Mouse (Mus musculus) cerebellum, postnatal 4 days (tissue): Measurements from ENCODE around the gene Ppp2r3c.
"Not testable (repeated sequence)": the region's sequence is repeated elsewhere in the genome, so short reads cannot be mapped to it uniquely, and the experiment has no call there.

Source experiments
- DNase-seq, 2 experiments: peaks; one replicate each; pipeline ENCODE4 v3.0.0; 2022; ENCODE audit warnings: low spot score in 2 of 2, mixed read lengths in 1 of 2

Gene Ppp2r3c

GRCm38 (mm10) chr12:55272243-55272642 lies 30.6 kb downstream of the Ppp2r3c start:
- no peak for DNase-seq

GRCm38 (mm10) chr12:55263385-55263784 lies 39.4 kb downstream of the Ppp2r3c start:
- not testable (repeated sequence) for DNase-seq

DNA sequence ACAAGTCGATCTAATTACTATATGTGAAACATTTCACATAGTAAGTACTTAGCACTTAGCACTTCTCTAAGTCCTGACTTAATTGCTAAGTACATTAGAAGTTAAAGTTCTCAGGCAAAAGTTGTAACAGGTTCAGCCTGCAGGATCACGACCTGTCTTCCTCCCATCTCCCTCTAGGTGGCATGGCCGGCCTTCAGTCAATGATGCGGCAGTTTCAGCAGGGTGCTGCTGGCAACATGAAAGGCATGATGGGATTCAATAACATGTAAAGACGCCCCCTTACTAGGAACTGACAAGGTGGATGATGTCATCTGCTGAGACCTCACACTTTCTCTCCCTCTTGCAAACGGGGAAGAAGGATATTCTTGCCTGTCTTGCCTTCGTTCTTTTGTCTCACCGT lies 40.8 kb downstream of the Ppp2r3c start:
- not testable (repeated sequence) for DNase-seq

DNA sequence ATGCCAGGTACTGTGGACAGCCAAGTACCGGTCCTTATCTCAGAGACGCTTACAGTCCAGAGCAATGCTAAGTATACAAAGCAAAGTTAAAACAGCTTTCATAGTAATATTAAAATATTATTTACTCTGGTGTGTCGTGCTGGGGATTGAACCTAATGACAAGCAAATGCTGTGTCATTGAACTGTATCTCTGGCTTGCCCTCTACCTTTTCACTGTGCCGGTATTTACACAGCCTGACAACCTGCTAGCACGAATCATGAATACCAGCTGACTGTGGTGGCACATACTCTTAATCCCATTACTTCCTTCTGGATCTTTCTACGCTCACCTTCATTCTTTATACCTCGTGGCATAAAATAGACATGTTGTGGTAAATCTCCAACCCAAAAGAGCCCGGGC lies 60.6 kb downstream of the Ppp2r3c start:
- DNase-seq: not testable (repeated sequence)

DNA sequence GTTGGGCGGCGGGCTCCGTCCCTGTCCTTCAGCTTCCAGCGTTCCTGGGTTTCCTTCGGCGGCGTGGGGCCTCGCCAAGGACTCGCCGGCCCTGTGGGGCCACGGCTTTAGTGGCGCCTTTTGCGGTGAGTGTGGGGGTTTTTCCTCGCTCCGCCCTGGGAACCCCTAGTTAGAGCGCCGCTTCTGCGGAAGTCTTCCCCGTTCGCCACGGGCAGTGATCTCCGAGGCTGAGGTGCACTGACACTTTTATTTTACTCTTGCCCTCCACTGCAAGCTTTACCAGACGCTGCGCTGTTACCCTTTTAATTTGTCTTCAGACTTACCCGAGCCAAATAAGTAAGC lies 72.3 kb downstream of the Ppp2r3c start:
- DNase-seq: not testable (repeated sequence)

DNA sequence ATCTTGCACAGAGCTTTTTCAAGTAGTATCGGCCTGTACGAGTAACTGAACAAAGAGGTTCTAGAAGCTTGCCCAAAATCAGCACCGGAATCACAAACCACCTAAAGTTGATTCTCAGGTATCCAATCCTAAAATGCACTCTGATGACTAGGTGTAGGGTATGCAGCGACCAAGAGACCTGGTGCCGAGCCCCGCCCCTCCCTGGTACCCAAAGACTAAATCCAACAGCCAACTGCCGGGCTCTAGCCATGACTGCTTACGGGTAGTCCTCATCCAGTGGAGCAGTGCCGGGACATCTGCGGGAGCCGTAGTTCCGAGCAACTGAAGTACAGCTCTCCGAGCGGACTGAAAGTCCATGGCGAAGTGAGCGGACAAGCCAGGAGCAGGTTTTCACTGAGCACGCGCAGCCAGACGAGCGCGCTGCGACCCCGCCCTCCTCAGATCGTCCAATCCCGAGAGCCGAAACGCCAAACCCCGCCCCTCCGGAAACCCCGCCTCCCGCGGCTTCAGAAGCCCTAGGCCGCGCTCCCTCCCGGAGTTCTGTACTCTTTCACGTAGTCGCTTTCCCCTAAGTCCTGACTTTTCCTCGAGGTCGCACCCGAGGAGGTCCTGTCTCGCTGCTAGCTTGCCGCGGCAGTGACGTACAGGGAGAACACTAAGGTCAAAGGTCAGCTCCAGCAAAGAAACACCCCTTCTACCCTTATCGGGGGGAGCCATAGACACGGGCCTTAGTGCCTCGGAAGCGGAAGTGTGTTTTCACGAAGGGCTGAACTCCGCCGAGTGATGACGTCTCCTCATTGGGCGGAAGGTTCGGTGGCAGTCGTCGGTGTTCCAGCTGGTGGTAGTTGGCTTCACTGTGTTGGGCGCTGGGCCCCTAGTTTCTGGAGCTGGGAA lies 72.9 kb downstream of the Ppp2r3c start, which contains the start of gene Srp54c:
Gene Srp54c (plus strand): TSS at position 543 of the 894 bp plus-strand sequence.
- DNase-seq: not testable (repeated sequence)
